Mouse (Mus musculus) forebrain, postnatal 0 days (tissue): ENCODE data around the gene Cacna1b. TPM values are rescaled to one million over a fixed set of nuclear protein-coding genes. Genes with fewer than 3 reads are reported as not detected.

Experiments used
- ATAC-seq: fragments of 200-750 bp; cut with Nextera tagmentation; 2 replicates; pipeline ENCODE4 v1.8.0; 2017; ENCODE audit warnings: mild to moderate bottlenecking, moderate library complexity
- DNase-seq: peaks from one replicate; pipeline ENCODE4 v3.0.0-alpha.2; 2015
- H3K27ac ChIP-seq: fragments of 300-500 bp; sonication (generic); 2 replicates; pipeline ENCODE4 v1.5.1; 2014; ENCODE audit warnings: low read depth, mild to moderate bottlenecking, antibody characterized with exemption, low read length, moderate library complexity, mixed read lengths
- H3K27me3 ChIP-seq: fragments of 300-500 bp; sonication (generic); 2 replicates; pipeline ENCODE4 v1.6.1; 2014; ENCODE audit warnings: mild to moderate bottlenecking, low read length, mixed read lengths; ENCODE audit not compliant: insufficient read depth
- H3K36me3 ChIP-seq: fragments of 300-500 bp; sonication (generic); 2 replicates; pipeline ENCODE4 v1.6.1; 2014; ENCODE audit warnings: mild to moderate bottlenecking, moderate library complexity; ENCODE audit not compliant: insufficient read depth
- H3K4me1 ChIP-seq: fragments of 300-500 bp; sonication (generic); 2 replicates; pipeline ENCODE4 v1.6.1; 2014; ENCODE audit warnings: antibody characterized with exemption; ENCODE audit not compliant: insufficient read depth
- H3K4me2 ChIP-seq: fragments of 300-500 bp; sonication (generic); 2 replicates; pipeline ENCODE4 v1.6.1; 2014; ENCODE audit warnings: low read depth, mild to moderate bottlenecking, moderate library complexity
- H3K4me3 ChIP-seq: fragments of 300-500 bp; sonication (generic); 2 replicates; pipeline ENCODE4 v1.5.1; 2014; ENCODE audit warnings: low read depth, low read length, mixed read lengths
- H3K9ac ChIP-seq: fragments of 300-500 bp; sonication (generic); 2 replicates; pipeline ENCODE4 v1.6.1; 2014; ENCODE audit warnings: mild to moderate bottlenecking
- H3K9me3 ChIP-seq: fragments of 300-500 bp; sonication (generic); 2 replicates; pipeline ENCODE4 v1.6.1; 2016; ENCODE audit warnings: low read length
- CTCF ChIP-seq: sonication (generic); IDR thresholded peaks from 2 replicates; pipeline ENCODE4 v1.5.1; 2016; ENCODE audit warnings: antibody characterized with exemption, control low read depth, low read depth
- WGBS: fragments of 180-500 bp; shearing (Covaris S2); extraction: QIAGEN DNeasy Blood & Tissue Kit; methylation state at CpG from one replicate; pipeline ENCODE4 v1.1.7; 2014; 5-methylcytosine and 5-hydroxymethylcytosine counted together
- polyA plus RNA-seq: library from polyadenylated mRNA; unstranded; fragments of >200 nt; fragmentation: Nextera tagmentation; extraction: Ambion mirVana; gene quantifications from 2 replicates; pipeline ENCODE4 v1.2.1, GENCODE M21; 2015
- total RNA-seq: library from RNA; depleted of rRNA; stranded (reverse); fragments of >200 nt; gene quantifications from 2 replicates; pipeline ENCODE4 v1.2.3, GENCODE M21; 2014; rRNA removed

The Cacna1b gene
- total and polyA plus RNA-seq, 2 experiments from 2014 or later, result 7.9 to 40.4 TPM

DNA sequence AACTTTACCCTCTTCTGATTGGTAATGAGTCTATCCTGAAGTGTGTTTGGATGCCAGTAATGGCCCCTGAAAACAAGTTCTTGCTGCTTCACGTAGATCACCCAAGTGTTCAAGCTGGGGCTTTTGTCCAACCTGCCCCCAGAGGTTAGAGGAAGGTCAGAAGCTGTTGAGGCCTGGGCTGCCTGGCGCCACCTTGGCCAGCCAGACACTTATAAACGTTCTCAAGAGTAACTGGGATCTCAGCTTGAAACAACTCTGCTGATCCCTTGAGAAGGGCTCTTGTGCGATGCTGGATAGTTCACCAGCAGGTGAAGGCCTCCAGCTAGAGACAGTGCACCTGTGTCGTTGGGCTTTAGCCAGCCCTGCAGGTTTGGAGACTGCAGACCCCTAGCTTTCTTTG is 202.8 kb downstream of the Cacna1b start:
- H3K27ac ChIP-seq, result no peak overlapping the region
- WGBS, result 71% methylated on average over 5 of the region's 5 CpGs
- H3K9me3 ChIP-seq, result no peaks in the 10 kb centered on the region
- ATAC-seq (no peak), DNase-seq (no peak)
- H3K36me3 ChIP-seq, result no peaks in the 10 kb centered on the region
- TF ChIP-seq CTCF, result no peak
- no peak overlapping the region for H3K4me3 ChIP-seq
- H3K4me1 ChIP-seq, result no peaks in the 10 kb centered on the region
- no peak overlapping the region for H3K4me2 ChIP-seq
- no peak overlapping the region for H3K9ac ChIP-seq
- no peaks in the 10 kb centered on the region for H3K27me3 ChIP-seq

DNA sequence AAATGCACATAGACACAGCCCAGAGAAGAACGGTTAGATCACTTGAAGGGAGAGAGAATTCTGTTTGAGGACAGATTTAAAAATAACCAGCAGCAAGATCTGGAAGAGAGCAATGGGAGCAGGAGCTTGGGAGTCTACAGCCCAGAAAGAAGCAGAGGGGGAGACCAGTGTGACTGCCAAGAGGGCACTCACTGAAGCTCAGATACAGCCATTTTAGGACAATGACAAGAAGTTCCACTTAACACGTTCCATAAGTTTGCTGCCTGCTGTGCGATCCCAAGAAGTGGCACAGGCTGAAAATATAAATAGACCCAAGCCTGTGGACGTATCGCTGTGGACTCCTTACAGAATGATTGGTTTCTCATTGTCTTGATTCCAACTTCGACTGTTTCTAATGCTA is 206.6 kb downstream of the Cacna1b start:
- Histone ChIP-seq H3K9ac (no peak overlapping the region), H3K27ac (no peak overlapping the region), H3K4me3 (no peak overlapping the region), H3K9me3 (no peaks in the 10 kb centered on the region), H3K36me3 (no peaks in the 10 kb centered on the region), H3K4me1 (no peaks in the 10 kb centered on the region), H3K27me3 (no peaks in the 10 kb centered on the region), H3K4me2 (no peak overlapping the region)
- DNase-seq (no peak), ATAC-seq (peak; percentile 51)
- 70% methylated on average over 6 of the region's 6 CpGs for WGBS
- TF ChIP-seq CTCF, result no peak

- no peaks in the 10 kb centered on the region for H3K9me3 ChIP-seq
- no peaks in the 10 kb centered on the region for H3K36me3 ChIP-seq
- WGBS, result 51% methylated on average over 7 of the region's 7 CpGs
- DNase-seq (no peak), ATAC-seq (no peak)
- no peak overlapping the region for H3K27ac ChIP-seq
- H3K9ac ChIP-seq, result no peak overlapping the region
- H3K4me2 ChIP-seq, result no peak overlapping the region
- H3K27me3 ChIP-seq, result no peaks in the 10 kb centered on the region
- no peaks in the 10 kb centered on the region for H3K4me1 ChIP-seq
- no peak overlapping the region for H3K4me3 ChIP-seq
- TF ChIP-seq CTCF, result no peak
Observed at GRCm38 (mm10) chr2:24553962-24554361, 209.0 kb downstream of the Cacna1b start.

Other genes starting within 250 kb of the Cacna1b start
- gene Ehmt1, start 156.5 kb upstream of the Cacna1b start, total RNA-seq, result 72.4 and 89.4 TPM in 2 replicates
- 44.2 and 72.1 TPM in 2 replicates for gene Ehmt1, start 156.5 kb upstream of the Cacna1b start, polyA plus RNA-seq
- 44.3 and 44.4 TPM in 2 replicates for gene Arrdc1, start 172.1 kb upstream of the Cacna1b start, total RNA-seq
- gene Arrdc1, start 172.1 kb upstream of the Cacna1b start, polyA plus RNA-seq, result 35.3 and 37.8 TPM in 2 replicates
- 34.9 and 39.9 TPM in 2 replicates for gene Zmynd19, start 186.6 kb upstream of the Cacna1b start, total RNA-seq
- 19.2 and 21.9 TPM in 2 replicates for gene Zmynd19, start 186.6 kb upstream of the Cacna1b start, polyA plus RNA-seq
- 42.9 and 54.0 TPM in 2 replicates for gene Dph7, start 199.2 kb upstream of the Cacna1b start, total RNA-seq
- gene Dph7, start 199.2 kb upstream of the Cacna1b start, polyA plus RNA-seq, result 40.8 and 45.1 TPM in 2 replicates
- 79.4 and 123 TPM in 2 replicates for gene Mrpl41, start 211.9 kb upstream of the Cacna1b start, total RNA-seq
- gene Mrpl41, start 211.9 kb upstream of the Cacna1b start, polyA plus RNA-seq, result 174 and 203 TPM in 2 replicates
- 5.0 TPM in 2 replicates for gene Pnpla7, start 212.9 kb upstream of the Cacna1b start, total RNA-seq
- 2.7 and 3.1 TPM in 2 replicates for gene Pnpla7, start 212.9 kb upstream of the Cacna1b start, polyA plus RNA-seq